Mouse (Mus musculus): ENCODE measurements around the gene Tmprss7. TPM values are rescaled to one million over a fixed set of nuclear protein-coding genes. Genes with fewer than 3 reads are reported as not detected.

Tmprss7 gene
- total RNA-seq, 2 experiments from 2014 or later, result 0.21 TPM; not detected in 1

- ATAC-seq (replicated peaks; ENCODE audit: poor library complexity, severe bottlenecking), result no peak
These were observed 3.3 kb downstream of the Tmprss7 start for GRCm38 (mm10) chr16:45690178-45690577.

- ATAC-seq (replicated peaks; ENCODE audit: poor library complexity, severe bottlenecking), result no peak
These were observed 6.6 kb downstream of the Tmprss7 start for GRCm38 (mm10) chr16:45686833-45687232.

GRCm38 (mm10) chr16:45685295-45685694 lies 8.2 kb downstream of the Tmprss7 start:
- no peak for ATAC-seq (replicated peaks; ENCODE audit: poor library complexity, severe bottlenecking)

GRCm38 (mm10) chr16:45684815-45685214 lies 8.6 kb downstream of the Tmprss7 start:
- ATAC-seq (replicated peaks; ENCODE audit: poor library complexity, severe bottlenecking), result peak; percentile 72; the same call in 1 of the 2 replicates

- ATAC-seq (replicated peaks; ENCODE audit: poor library complexity, severe bottlenecking), result peak; percentile 77
These were observed 17.0 kb downstream of the Tmprss7 start for GRCm38 (mm10) chr16:45676462-45676861.

GRCm38 (mm10) chr16:45670005-45670404 lies 23.5 kb downstream of the Tmprss7 start:
- ATAC-seq (replicated peaks; ENCODE audit: poor library complexity, severe bottlenecking), result no peak

GRCm38 (mm10) chr16:45668178-45668577 lies 25.3 kb downstream of the Tmprss7 start:
- ATAC-seq (replicated peaks; ENCODE audit: poor library complexity, severe bottlenecking), result peak; percentile 65

- peak; percentile 91 for ATAC-seq (replicated peaks; ENCODE audit: poor library complexity, severe bottlenecking)
These were observed 27.3 kb downstream of the Tmprss7 start for GRCm38 (mm10) chr16:45666136-45666535.

GRCm38 (mm10) chr16:45662381-45662780 lies 31.1 kb downstream of the Tmprss7 start:
- ATAC-seq (replicated peaks; ENCODE audit: poor library complexity, severe bottlenecking), result no peak

GRCm38 (mm10) chr16:45659596-45659995 lies 33.9 kb downstream of the Tmprss7 start:
- ATAC-seq (replicated peaks; ENCODE audit: poor library complexity, severe bottlenecking), result no peak

- no peak for ATAC-seq (replicated peaks; ENCODE audit: poor library complexity, severe bottlenecking)
These were observed 35.2 kb downstream of the Tmprss7 start for GRCm38 (mm10) chr16:45658248-45658647.

GRCm38 (mm10) chr16:45657574-45658159 lies 35.8 kb downstream of the Tmprss7 start:
- peak; percentile 85 for ATAC-seq (replicated peaks; ENCODE audit: poor library complexity, severe bottlenecking)

- ATAC-seq (replicated peaks; ENCODE audit: poor library complexity, severe bottlenecking), result no peak
These were observed 39.0 kb downstream of the Tmprss7 start for GRCm38 (mm10) chr16:45654465-45654864.

GRCm38 (mm10) chr16:45653934-45654332 lies 39.5 kb downstream of the Tmprss7 start, which contains the start of gene BC016579:
Gene BC016579 (minus strand): TSS chr16:45654068.
- ATAC-seq (replicated peaks; ENCODE audit: poor library complexity, severe bottlenecking), result peak; percentile 44

GRCm38 (mm10) chr16:45653009-45653933 lies 40.2 kb downstream of the Tmprss7 start:
- peak; percentile 27; the same call in 1 of the 2 replicates for ATAC-seq (replicated peaks; ENCODE audit: poor library complexity, severe bottlenecking)

GRCm38 (mm10) chr16:45651497-45651896 lies 42.0 kb downstream of the Tmprss7 start:
- ATAC-seq (replicated peaks; ENCODE audit: poor library complexity, severe bottlenecking), result peak; percentile 71

GRCm38 (mm10) chr16:45644380-45644779 lies 49.1 kb downstream of the Tmprss7 start:
- peak; percentile 93 for ATAC-seq (replicated peaks; ENCODE audit: poor library complexity, severe bottlenecking)

GRCm38 (mm10) chr16:45643944-45644343 lies 49.5 kb downstream of the Tmprss7 start:
- no peak for ATAC-seq (replicated peaks; ENCODE audit: poor library complexity, severe bottlenecking)

- no peak for ATAC-seq (replicated peaks; ENCODE audit: poor library complexity, severe bottlenecking)
These were observed 52.2 kb downstream of the Tmprss7 start for GRCm38 (mm10) chr16:45641301-45641700.

- no peak for ATAC-seq (replicated peaks; ENCODE audit: poor library complexity, severe bottlenecking)
These were observed 53.2 kb downstream of the Tmprss7 start for GRCm38 (mm10) chr16:45640070-45640762.

- ATAC-seq (replicated peaks; ENCODE audit: poor library complexity, severe bottlenecking), result no peak
These were observed 57.6 kb downstream of the Tmprss7 start for GRCm38 (mm10) chr16:45635826-45636225.
